Mouse (Mus musculus) limb, embryonic 12.5 days (tissue): Measurements from ENCODE around the gene Dcun1d1. TPM values are rescaled to one million over a fixed set of nuclear protein-coding genes. Genes with fewer than 3 reads are reported as not detected.

Experiments used
- ATAC-seq: fragments of 200-750 bp; cut with Nextera tagmentation; 2 replicates; pipeline ENCODE4 v1.8.0; 2017; ENCODE audit warnings: low read depth, moderate TSS enrichment; ENCODE audit not compliant: insufficient number of reproducible peaks, insufficient read depth, low FRiP score, low TSS enrichment
- H3K27ac ChIP-seq: fragments of 300-500 bp; sonication (generic); 2 replicates; pipeline ENCODE4 v1.5.1; 2016; ENCODE audit warnings: mild to moderate bottlenecking, moderate library complexity
- H3K27me3 ChIP-seq: fragments of 300-500 bp; sonication (generic); 2 replicates; pipeline ENCODE4 v1.6.1; 2016; ENCODE audit warnings: mild to moderate bottlenecking, moderate library complexity
- H3K36me3 ChIP-seq: fragments of 300-500 bp; sonication (generic); 2 replicates; pipeline ENCODE4 v1.6.1; 2016; ENCODE audit warnings: mild to moderate bottlenecking, moderate library complexity
- H3K4me1 ChIP-seq: fragments of 300-500 bp; sonication (generic); replicated peaks from 2 replicates; pipeline ENCODE4 v1.6.1; 2016
- H3K4me2 ChIP-seq: fragments of 300-500 bp; sonication (generic); 2 replicates; pipeline ENCODE4 v1.6.1; 2016; ENCODE audit warnings: mild to moderate bottlenecking, moderate library complexity
- H3K4me3 ChIP-seq: fragments of 300-500 bp; sonication (generic); replicated peaks from 2 replicates; pipeline ENCODE4 v1.5.1; 2016; ENCODE audit warnings: mild to moderate bottlenecking
- H3K9ac ChIP-seq: fragments of 300-500 bp; sonication (generic); replicated peaks from 2 replicates; pipeline ENCODE4 v1.6.1; 2016; ENCODE audit warnings: mild to moderate bottlenecking, moderate library complexity
- H3K9me3 ChIP-seq: fragments of 300-500 bp; sonication (generic); 2 replicates; pipeline ENCODE4 v1.6.1; 2016; ENCODE audit warnings: mild to moderate bottlenecking, moderate library complexity
- WGBS: fragments of 180-500 bp; shearing (Covaris S2); methylation state at CpG from one replicate; pipeline ENCODE4 v1.1.7; 2016; 5-methylcytosine and 5-hydroxymethylcytosine counted together
- polyA plus RNA-seq: library from polyadenylated mRNA; unstranded; fragments of >200 nt; fragmentation: Nextera tagmentation; extraction: Ambion mirVana; gene quantifications from 2 replicates; pipeline ENCODE4 v1.2.1, GENCODE M21; 2016

The Dcun1d1 gene
- polyA plus RNA-seq, 1 experiment from 2014 or later = 112 TPM

DNA sequence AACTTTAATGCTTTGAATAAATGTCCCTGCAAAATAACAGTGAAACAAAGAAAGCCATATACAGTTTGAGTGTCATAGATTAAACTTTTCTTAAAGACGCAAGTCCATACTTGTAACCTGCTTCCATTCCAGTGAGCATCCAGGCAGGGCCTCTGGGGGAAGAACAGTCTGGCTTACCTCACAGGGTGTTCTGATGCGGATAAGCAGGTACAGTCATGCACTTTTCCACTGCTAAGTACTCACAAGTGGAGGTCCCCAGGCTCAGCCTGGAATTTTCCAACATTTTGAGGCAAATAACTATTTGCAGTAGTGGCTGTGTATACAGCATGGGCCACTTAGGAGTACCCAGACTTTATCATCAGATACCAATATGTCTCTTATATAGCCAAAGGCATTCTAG is 39.3 kb downstream of the Dcun1d1 start:
- H3K4me1 ChIP-seq = no peaks in the 10 kb centered on the region
- peaks cover 43% of the 10 kb centered on the region for H3K36me3 ChIP-seq
- 88% methylated on average over 2 of the region's 2 CpGs for WGBS
- H3K9me3 ChIP-seq = no peaks in the 10 kb centered on the region
- no peak overlapping the region for H3K4me3 ChIP-seq
- H3K27me3 ChIP-seq = no peaks in the 10 kb centered on the region
- no peak overlapping the region for H3K4me2 ChIP-seq
- no peak for ATAC-seq
- no peak overlapping the region for H3K9ac ChIP-seq
- no peak overlapping the region for H3K27ac ChIP-seq

DNA sequence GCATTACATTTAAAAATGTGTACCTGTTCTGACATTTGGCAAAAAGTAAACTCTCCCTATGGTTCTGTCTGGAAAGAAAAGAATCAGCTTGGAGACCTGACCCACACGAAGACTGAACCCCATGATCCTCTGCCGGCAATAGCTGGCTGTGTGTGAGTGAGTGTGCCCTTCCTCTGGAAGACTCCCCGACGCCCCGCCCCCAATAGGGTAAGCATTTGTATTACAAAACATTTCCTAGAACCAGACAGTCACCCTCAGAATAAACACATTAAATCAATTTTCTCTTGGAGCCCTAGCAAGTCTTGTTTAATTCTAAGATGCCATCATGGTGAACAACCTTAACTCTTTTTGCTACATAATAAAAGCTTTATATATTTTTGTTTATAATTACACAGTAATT is 44.1 kb downstream of the Dcun1d1 start:
- Histone ChIP-seq H3K27ac (no peak overlapping the region), H3K27me3 (no peaks in the 10 kb centered on the region), H3K9me3 (no peaks in the 10 kb centered on the region), H3K9ac (no peak overlapping the region), H3K4me3 (no peak overlapping the region), H3K4me1 (no peaks in the 10 kb centered on the region), H3K4me2 (no peak overlapping the region), H3K36me3 (peaks cover 38% of the 10 kb centered on the region)
- 90% methylated on average over 5 of the region's 5 CpGs for WGBS
- no peak for ATAC-seq

DNA sequence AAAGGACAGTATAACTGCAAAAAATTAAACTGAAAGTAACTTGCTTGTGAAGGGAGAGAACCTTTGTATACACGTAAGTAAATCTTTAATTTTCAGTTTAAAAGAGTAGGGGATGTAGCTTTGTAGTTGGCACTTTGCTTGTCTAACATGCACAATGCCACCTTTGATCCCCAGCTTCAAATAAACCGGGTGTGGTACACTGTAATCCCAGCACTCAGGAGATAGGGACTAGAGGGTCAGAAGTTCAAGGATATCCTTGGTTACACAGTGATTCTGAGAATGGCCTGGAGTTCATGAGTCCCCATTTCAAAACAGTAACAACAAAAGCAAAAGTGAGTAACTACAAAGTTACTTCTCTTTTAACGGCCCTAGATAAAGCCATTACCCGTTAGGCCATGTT is 46.1 kb downstream of the Dcun1d1 start:
- no peak for ATAC-seq
- no peaks in the 10 kb centered on the region for H3K9me3 ChIP-seq
- no peaks in the 10 kb centered on the region for H3K4me1 ChIP-seq
- H3K27me3 ChIP-seq = no peaks in the 10 kb centered on the region
- H3K9ac ChIP-seq = no peak overlapping the region
- no peak overlapping the region for H3K4me3 ChIP-seq
- H3K27ac ChIP-seq = no peak overlapping the region
- no peak overlapping the region for H3K4me2 ChIP-seq
- H3K36me3 ChIP-seq = peaks cover 26% of the 10 kb centered on the region
- WGBS = 85% methylated on average over 4 of the region's 4 CpGs

DNA sequence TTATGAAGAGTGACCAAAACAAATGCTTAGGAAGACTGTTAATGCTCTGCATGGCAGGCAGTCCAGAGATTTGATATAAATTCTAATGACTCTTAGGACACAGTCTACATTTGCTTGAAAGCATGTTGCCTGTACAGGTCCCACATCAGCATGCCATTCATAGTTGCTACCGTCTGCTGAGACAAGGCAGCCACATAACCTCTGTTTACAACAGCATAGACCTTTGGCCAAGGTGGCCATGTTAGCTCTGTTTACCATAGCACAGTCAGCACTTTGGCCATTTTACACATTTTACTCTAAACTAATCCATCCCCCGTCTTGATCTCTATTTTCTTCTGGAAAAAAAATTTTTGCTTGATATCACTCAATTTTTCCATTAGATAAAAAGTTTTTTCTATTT is 47.7 kb downstream of the Dcun1d1 start:
- no peak overlapping the region for H3K27ac ChIP-seq
- no peaks in the 10 kb centered on the region for H3K9me3 ChIP-seq
- no peaks in the 10 kb centered on the region for H3K27me3 ChIP-seq
- H3K9ac ChIP-seq = no peak overlapping the region
- H3K4me3 ChIP-seq = no peak overlapping the region
- H3K4me1 ChIP-seq = 0 out of 2 replicates have a peak, but pooled peaks cover 2% of the 10 kb centered on the region
- 92% methylated on average over 2 of the region's 2 CpGs for WGBS
- no peak for ATAC-seq
- peaks cover 23% of the 10 kb centered on the region for H3K36me3 ChIP-seq
- H3K4me2 ChIP-seq = no peak overlapping the region

DNA sequence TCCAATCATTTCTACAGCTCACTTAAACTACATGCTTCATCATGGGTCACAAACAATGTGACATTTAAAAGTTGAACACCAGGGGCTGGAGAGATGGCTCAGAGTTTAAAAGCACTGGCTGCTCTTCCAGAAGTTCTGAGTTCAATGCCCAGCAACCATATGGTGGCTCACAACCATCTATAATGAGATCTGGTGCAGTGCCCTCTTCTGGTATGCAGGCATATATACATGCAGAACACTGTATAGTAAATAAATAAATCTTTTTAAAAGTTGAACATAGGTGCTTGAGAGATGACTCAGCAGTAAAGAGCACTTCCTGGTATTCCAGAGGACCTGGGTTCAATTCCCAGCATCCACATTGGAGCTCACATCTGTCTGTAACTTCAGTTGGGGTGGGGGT is 54.0 kb downstream of the Dcun1d1 start:
- Histone ChIP-seq H3K9ac (no peak overlapping the region), H3K36me3 (no peaks in the 10 kb centered on the region), H3K4me3 (no peak overlapping the region), H3K27ac (no peak overlapping the region), H3K9me3 (0 out of 2 replicates have a peak, but pooled peaks cover 6% of the 10 kb centered on the region), H3K4me2 (no peak overlapping the region), H3K4me1 (0 out of 2 replicates have a peak, but pooled peaks cover 2% of the 10 kb centered on the region), H3K27me3 (no peaks in the 10 kb centered on the region)
- ATAC-seq = no peak

DNA sequence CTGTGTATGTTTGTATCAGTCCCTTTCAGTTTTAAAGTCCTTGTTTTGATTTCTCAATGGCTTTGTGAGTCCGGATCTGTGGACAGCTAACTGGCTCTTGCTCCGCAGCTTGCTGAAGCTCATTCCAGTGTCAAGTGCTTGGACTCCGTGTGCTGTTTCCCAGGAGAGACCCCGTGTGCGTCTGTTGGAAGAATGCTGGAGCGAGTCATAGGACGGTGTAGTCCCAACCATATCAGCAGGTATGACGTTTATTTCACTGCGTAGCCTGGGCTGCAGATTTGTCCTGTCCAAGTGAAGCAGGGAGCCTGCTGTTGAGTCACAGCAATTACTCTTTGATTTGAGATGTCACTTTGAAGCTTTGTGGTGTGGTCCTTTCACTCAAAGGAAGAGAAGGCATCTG is 87.9 kb downstream of the Dcun1d1 start:
- H3K27ac ChIP-seq = no peak overlapping the region
- no peaks in the 10 kb centered on the region for H3K9me3 ChIP-seq
- H3K4me3 ChIP-seq = no peak overlapping the region
- H3K27me3 ChIP-seq = no peaks in the 10 kb centered on the region
- H3K9ac ChIP-seq = no peak overlapping the region
- ATAC-seq = no peak
- 94% methylated on average over 9 of the region's 9 CpGs for WGBS
- peaks cover 13% of the 10 kb centered on the region for H3K36me3 ChIP-seq
- H3K4me1 ChIP-seq = no peaks in the 10 kb centered on the region
- H3K4me2 ChIP-seq = no peak overlapping the region

Other genes with a start within 250 kb of the Dcun1d1 start
- 32.8 and 34.2 TPM in 2 replicates for gene Atp11b, start 183.3 kb downstream of the Dcun1d1 start, polyA plus RNA-seq
- gene Mccc1, start 63.2 kb upstream of the Dcun1d1 start, polyA plus RNA-seq = 44.6 and 46.3 TPM in 2 replicates
- gene Ccdc144b, start 116.1 kb upstream of the Dcun1d1 start, polyA plus RNA-seq = 0.04 TPM in 1 of 2 replicates, not detected in the other
- gene Acad9, start 128.5 kb upstream of the Dcun1d1 start, polyA plus RNA-seq = 98.1 and 106 TPM in 2 replicates
- 9.7 and 10.2 TPM in 2 replicates for gene D3Ertd254e, start 213.6 kb upstream of the Dcun1d1 start, polyA plus RNA-seq